Mouse (Mus musculus) right cerebral cortex, adult 18-20 months (tissue): ENCODE measurements around the gene Tmem62.
A peak's percentile ranks its signal among the peaks of the same experiment; 100 is the strongest.
"Not testable (repeated sequence)": the region's sequence is repeated elsewhere in the genome, so short reads cannot be mapped to it uniquely, and the experiment has no call there.

Experiments
- DNase-seq: peaks from one replicate; pipeline ENCODE4 v3.0.0; 2022; ENCODE audit warnings: mixed read lengths

Gene Tmem62

GRCm38 (mm10) chr2:120976990-120977925, at the start of gene Tmem62:
Gene Tmem62 (plus strand): TSS chr2:120977017.
- DNase-seq = peak; percentile 56

- DNase-seq = no peak
These were observed 43.8 kb upstream of the Tmem62 start for GRCm38 (mm10) chr2:120933038-120933437.

- DNase-seq = peak; percentile 52
These were observed 25.6 kb upstream of the Tmem62 start for GRCm38 (mm10) chr2:120951208-120951607.

DNA sequence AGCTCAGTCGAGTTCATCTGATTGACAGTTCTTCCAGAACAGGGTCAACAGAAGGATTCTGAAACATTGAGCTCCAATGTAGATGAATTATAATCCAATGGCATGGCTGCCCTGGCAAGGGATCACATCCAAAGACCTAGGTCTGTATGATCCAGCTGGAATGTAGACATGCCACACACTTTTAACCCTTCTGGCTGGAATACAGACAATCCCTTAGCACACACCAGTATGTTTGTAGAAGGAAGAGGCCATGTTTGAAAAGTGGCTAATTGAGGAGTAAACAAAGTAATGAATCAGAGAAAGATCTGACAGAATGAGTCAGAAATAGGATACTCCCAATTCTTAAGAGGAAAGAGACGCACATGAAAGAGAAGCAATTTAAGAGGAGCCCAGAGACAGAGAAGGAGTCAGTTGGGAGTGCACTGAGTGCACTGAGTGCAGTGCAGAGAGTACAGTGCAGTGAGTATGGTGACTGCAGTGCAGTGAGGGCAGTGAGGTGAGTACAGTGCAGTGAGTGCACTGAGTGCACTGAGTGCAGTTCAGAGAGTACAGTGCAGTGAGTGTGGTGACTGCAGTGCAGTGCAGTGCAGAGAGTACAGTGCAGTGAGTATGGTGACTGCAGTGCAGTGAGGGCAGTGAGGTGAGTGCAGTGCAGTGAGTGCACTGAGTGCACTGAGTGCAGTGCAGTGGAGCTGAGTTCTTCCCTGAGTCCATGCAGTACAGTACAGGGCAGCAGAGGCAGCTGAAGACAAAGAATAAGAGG, 24.5 kb upstream of the Tmem62 start:
- DNase-seq = no peak

DNA sequence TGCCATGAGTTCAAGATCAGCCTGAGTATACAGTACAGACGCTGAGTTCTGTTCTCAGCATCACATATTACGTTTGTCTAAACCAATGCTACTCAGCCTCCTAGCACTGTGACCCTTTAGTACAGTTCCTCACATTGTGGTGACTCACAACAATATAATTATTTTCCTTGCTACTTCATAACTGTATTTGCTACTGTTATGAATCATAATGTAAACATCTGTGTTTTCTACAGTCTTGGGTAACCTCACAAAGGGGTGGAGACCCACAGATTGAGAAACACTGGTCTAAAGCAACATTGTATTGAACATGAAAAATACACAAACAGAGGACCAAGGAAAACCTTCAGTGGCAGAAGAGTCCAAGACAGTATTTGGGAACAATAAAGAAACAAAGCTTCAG, 17.5 kb upstream of the Tmem62 start:
- DNase-seq = no peak

DNA sequence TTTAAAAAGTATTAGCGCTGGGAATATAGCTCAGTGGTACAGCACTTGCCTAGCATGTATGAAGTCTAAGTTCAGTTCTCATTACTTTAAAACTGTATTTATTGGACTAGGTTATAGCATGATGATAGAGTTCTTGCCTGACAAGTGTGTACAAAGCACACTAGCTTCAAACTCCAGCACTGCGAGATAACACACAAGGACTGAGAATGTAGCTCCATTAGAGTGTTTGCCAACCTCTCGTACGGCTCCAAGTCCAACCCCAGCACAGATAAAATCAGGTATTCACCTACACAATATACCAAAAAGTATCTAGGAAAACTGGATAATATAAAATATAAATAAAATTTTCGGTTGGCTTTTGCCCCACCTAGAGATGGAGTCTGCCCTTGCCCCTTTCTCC, 17.0 kb upstream of the Tmem62 start:
- DNase-seq = no peak

- no peak for DNase-seq
These were observed 16.6 kb upstream of the Tmem62 start for GRCm38 (mm10) chr2:120960261-120960660.

- DNase-seq = no peak
These were observed 13.7 kb upstream of the Tmem62 start for GRCm38 (mm10) chr2:120963110-120963509.

DNA sequence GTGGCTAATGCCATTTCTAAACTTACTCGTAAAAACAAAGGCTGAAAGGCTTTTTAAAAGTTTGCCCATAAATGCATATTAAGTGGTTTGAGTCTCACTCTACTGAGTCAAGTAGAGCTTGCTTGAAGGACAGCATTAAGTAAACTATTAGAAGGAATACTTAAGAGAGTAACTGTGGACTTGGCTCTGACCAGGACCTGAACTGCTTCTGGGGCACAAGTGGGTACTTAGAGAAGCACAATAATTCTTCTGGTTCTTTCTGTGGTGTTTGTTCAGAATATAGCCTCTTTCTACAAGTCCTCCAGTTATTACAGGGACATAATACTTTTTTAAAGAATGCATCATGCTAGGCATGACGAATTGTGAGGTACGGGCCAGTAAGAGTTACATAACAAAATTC, 11.3 kb upstream of the Tmem62 start:
- DNase-seq = no peak

- no peak for DNase-seq
These were observed 6.7 kb upstream of the Tmem62 start for GRCm38 (mm10) chr2:120970045-120970539.

- DNase-seq = peak; percentile 88
These were observed 6.2 kb upstream of the Tmem62 start, which contains the start of gene Ubr1 for GRCm38 (mm10) chr2:120970559-120971080. Gene Ubr1 (minus strand): TSS chr2:120970715.

GRCm38 (mm10) chr2:120971766-120972165, 5.1 kb upstream of the Tmem62 start:
- no peak for DNase-seq

- DNase-seq = not testable (repeated sequence)
These were observed 4.6 kb upstream of the Tmem62 start for GRCm38 (mm10) chr2:120972257-120972656.

- DNase-seq = no peak
These were observed 3.9 kb upstream of the Tmem62 start for GRCm38 (mm10) chr2:120972964-120973363.

GRCm38 (mm10) chr2:120976308-120976707, 509 bp upstream of the Tmem62 start:
- DNase-seq = no peak

GRCm38 (mm10) chr2:120977926-120978692, 1.3 kb downstream of the Tmem62 start:
- no peak for DNase-seq

DNA sequence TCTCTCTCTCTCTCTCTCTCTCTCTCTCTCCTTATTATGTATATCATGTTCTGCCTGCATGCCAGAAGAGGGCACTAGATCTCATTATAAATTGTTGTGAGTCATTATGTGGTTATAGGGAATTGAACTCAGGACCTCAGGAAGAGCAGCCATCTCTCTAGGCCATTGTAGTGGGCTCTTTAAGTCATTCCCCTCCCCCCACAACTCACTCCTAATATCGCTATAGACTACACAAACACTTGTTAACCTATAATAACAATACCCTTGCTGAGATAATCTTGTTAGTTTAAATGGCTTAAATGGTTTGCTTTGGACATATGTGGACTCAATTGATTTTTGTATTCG, 1.8 kb downstream of the Tmem62 start:
- no peak for DNase-seq

DNA sequence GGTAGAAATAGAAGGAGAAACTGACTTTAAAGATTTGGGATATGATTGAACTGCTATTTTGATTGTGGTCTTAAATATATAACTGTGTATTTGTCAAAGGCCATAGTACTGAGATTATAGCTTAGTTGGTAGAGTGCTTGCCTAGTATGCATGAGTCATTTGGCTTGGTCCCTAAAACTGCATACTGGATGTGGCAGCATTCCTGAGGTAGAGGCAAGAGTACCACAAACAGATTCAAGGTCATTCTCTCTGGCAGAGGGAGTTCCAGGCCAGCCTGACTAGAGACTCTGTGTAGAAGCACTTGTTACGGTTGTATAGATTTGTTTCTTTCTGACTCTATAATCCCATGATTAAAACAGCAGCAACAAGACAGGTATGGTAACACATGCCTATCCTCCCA, 3.0 kb downstream of the Tmem62 start:
- no peak for DNase-seq

DNA sequence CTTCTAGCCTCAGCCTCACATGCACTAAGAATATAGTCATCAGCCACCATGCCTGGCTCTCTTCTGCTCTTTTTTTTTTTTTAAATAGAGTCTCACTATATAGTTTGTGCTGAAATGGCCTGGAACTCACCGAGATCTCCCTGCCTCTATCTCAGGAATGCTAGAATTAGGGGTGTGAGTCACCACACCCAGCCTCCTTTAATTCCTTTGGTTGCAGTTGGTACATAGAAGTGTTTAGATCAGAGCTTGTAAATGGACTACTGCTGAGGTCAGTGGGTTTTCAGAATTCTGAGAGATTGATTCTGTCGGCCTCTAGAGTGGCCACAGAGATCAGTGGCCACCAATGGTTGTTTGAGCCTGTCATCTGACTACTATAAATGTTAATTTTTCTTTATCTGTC, 4.0 kb downstream of the Tmem62 start:
- no peak for DNase-seq

- no peak for DNase-seq
These were observed 6.8 kb downstream of the Tmem62 start for GRCm38 (mm10) chr2:120983611-120984010.

GRCm38 (mm10) chr2:120985241-120985640, 8.4 kb downstream of the Tmem62 start:
- no peak for DNase-seq

DNA sequence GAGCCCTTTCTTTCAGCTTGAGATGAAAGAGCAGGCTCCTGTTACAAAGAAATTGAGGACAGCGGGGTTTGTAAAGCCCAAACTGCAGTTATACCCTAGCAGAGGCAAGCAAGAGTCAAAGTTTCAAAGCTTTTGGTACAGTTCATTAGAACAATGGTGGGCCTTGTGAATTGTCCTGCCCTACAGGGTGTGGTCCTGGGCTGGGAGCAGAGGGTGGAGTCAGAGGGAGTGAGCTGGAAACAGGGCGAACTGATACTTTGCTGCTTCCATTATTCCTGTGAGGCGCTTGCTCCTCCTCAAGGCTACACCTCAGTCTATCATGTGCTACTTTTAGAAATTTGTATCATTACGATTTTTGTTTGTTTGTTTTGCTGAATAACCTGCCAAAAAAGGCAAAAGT, 14.4 kb downstream of the Tmem62 start:
- no peak for DNase-seq

- DNase-seq = not testable (repeated sequence)
These were observed 19.8 kb downstream of the Tmem62 start for GRCm38 (mm10) chr2:120996607-120997006.
